In the genomic region with DNA sequence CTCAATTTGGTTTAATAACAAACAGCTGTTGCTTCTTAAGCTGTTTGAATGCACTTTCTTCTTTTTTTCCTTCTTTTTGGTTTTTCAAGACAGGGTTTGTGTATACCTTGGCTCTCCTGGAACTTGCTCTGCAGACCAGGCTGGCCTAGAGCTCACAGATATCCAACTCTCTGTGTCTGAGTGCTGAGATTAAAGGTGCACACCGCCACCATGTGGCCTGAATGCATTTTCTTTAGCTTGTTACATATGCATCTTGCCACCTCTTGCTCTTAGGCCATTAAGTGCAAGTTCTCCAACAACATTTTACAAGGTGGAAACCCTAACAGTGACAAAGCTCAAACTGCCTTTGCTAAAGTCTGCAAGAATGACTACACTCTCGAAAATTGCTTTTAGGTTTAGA, we compare ENCODE assay signal across 8 mouse cellular contexts. TPM values are rescaled to one million over a fixed set of nuclear protein-coding genes. Genes with fewer than 3 reads are reported as not detected.
DNase-seq lines count a peak whose midpoint lies in the region; ATAC-seq and TF ChIP-seq lines count a peak whose summit lies in the region.

No protein-coding gene starts in this region.

- ATAC-seq in forebrain, postnatal 0 days, result no peak; the same call in 1 of the 2 replicates
- no peak for ATAC-seq in forebrain, embryonic 13.5 days
- ATAC-seq in hindbrain, postnatal 0 days, result no peak

- peak; percentile 70 for TF ChIP-seq CTCF in forebrain, postnatal 0 days (IDR thresholded peaks at IDR 0.05; ENCODE audit: low read depth)
- peak; percentile 74 for TF ChIP-seq CTCF in hindbrain, postnatal 0 days (IDR thresholded peaks at IDR 0.05; ENCODE audit: low read depth)

- DNase-seq in forebrain, postnatal 0 days, result peak; percentile 55
- DNase-seq in ovary, postnatal 36 days (ENCODE audit: low spot score), result peak; percentile 49
- DNase-seq in ovary, postnatal 10 days (ENCODE audit: low spot score), result no peak
- peak; percentile 68 to 71 for DNase-seq in cerebellum, postnatal 14 days
- peak; percentile 67 for DNase-seq in hindbrain, postnatal 0 days (ENCODE audit: low spot score)
- peak; percentile 43 to 57 for DNase-seq in lung, postnatal 4 days
- peak; percentile 39 to 65 for DNase-seq in thymus, postnatal 10 days (ENCODE audit: low spot score in 2 of 2)

- H3K4me3 ChIP-seq in forebrain, postnatal 0 days (ENCODE audit: low read depth, low read length), result no peak overlapping the region
- no peak overlapping the region for H3K4me3 ChIP-seq in forebrain, embryonic 13.5 days
- no peak overlapping the region for H3K4me3 ChIP-seq in hindbrain, postnatal 0 days (ENCODE audit: low read length)

- no peaks in the 10 kb centered on the region for H3K9me3 ChIP-seq in forebrain, postnatal 0 days (ENCODE audit: low read length)
- H3K9me3 ChIP-seq in forebrain, embryonic 13.5 days (replicated peaks), result no peaks in the 10 kb centered on the region
- no peaks in the 10 kb centered on the region for H3K9me3 ChIP-seq in hindbrain, postnatal 0 days (ENCODE audit: low read length)

- peaks cover 52% of the 10 kb centered on the region for H3K36me3 ChIP-seq in forebrain, postnatal 0 days (ENCODE audit: insufficient read depth)
- peaks cover 54% of the 10 kb centered on the region for H3K36me3 ChIP-seq in forebrain, embryonic 13.5 days (ENCODE audit: poor library complexity, severe bottlenecking)
- peaks cover 27% of the 10 kb centered on the region for H3K36me3 ChIP-seq in hindbrain, postnatal 0 days (ENCODE audit: insufficient read depth, low read length)

- 45% methylated on average over 2 of the region's 2 CpGs for WGBS in forebrain, postnatal 0 days
- 54% methylated on average over 2 of the region's 2 CpGs for whole genome bisulfite sequencing in forebrain, embryonic 13.5 days
- WGBS in hindbrain, postnatal 0 days, result 45% methylated on average over 2 of the region's 2 CpGs

- no peaks in the 10 kb centered on the region for H3K4me1 ChIP-seq in forebrain, postnatal 0 days (ENCODE audit: insufficient read depth)
- no peaks in the 10 kb centered on the region for H3K4me1 ChIP-seq in forebrain, embryonic 13.5 days
- no peaks in the 10 kb centered on the region for H3K4me1 ChIP-seq in hindbrain, postnatal 0 days (ENCODE audit: insufficient read depth, low read length)

- H3K27me3 ChIP-seq in forebrain, postnatal 0 days (ENCODE audit: insufficient read depth, low read length), result no peaks in the 10 kb centered on the region
- no peaks in the 10 kb centered on the region for H3K27me3 ChIP-seq in forebrain, embryonic 13.5 days
- H3K27me3 ChIP-seq in hindbrain, postnatal 0 days (ENCODE audit: insufficient read depth, low read length), result no peaks in the 10 kb centered on the region

- H3K9ac ChIP-seq in forebrain, postnatal 0 days, result no peak overlapping the region
- no peak overlapping the region for H3K9ac ChIP-seq in forebrain, embryonic 13.5 days
- no peak overlapping the region for H3K9ac ChIP-seq in hindbrain, postnatal 0 days (replicated peaks; ENCODE audit: low read length)

- H3K4me2 ChIP-seq in forebrain, postnatal 0 days (ENCODE audit: low read depth), result no peak overlapping the region
- no peak overlapping the region for H3K4me2 ChIP-seq in forebrain, embryonic 13.5 days
- no peak overlapping the region for H3K4me2 ChIP-seq in hindbrain, postnatal 0 days (ENCODE audit: low read depth, low read length)

- no peak overlapping the region for H3K27ac ChIP-seq in forebrain, postnatal 0 days (ENCODE audit: low read depth, low read length)
- H3K27ac ChIP-seq in forebrain, embryonic 13.5 days, result no peak overlapping the region
- H3K27ac ChIP-seq in hindbrain, postnatal 0 days, result no peak overlapping the region

RNA-seq across cellular contexts. Expression of a gene that starts 15.1 kb away (rescaled TPM):
- 56.6 and 59.6 TPM in 2 replicates for total RNA-seq in forebrain, postnatal 0 days (2014; rRNA removed)
- 33.1 and 39.1 TPM in 2 replicates for polyA plus RNA-seq in forebrain, postnatal 0 days (2015; fragmentation: Nextera tagmentation; extraction: Ambion mirVana)
- polyA plus RNA-seq in forebrain, embryonic 13.5 days (2015; fragmentation: Nextera tagmentation; extraction: Ambion mirVana), result 42.9 and 52.9 TPM in 2 replicates
- 42.0 and 45.1 TPM in 2 replicates for total RNA-seq in hindbrain, postnatal 0 days (2014; rRNA removed)
- polyA plus RNA-seq in hindbrain, postnatal 0 days (2015; fragmentation: Nextera tagmentation; extraction: Ambion mirVana), result 32.8 and 34.5 TPM in 2 replicates

RNA-seq across cellular contexts. Expression of a gene that starts 18.3 kb away (rescaled TPM):
- total RNA-seq in forebrain, postnatal 0 days (2014; rRNA removed), result 20.8 and 23.6 TPM in 2 replicates
- polyA plus RNA-seq in forebrain, postnatal 0 days (2015; fragmentation: Nextera tagmentation; extraction: Ambion mirVana), result 17.0 and 27.2 TPM in 2 replicates
- 31.6 and 32.5 TPM in 2 replicates for polyA plus RNA-seq in forebrain, embryonic 13.5 days (2015; fragmentation: Nextera tagmentation; extraction: Ambion mirVana)
- 12.1 and 12.4 TPM in 2 replicates for total RNA-seq in hindbrain, postnatal 0 days (2014; rRNA removed)
- 25.3 and 25.9 TPM in 2 replicates for polyA plus RNA-seq in hindbrain, postnatal 0 days (2015; fragmentation: Nextera tagmentation; extraction: Ambion mirVana)
